Mouse (Mus musculus) hindbrain, embryonic 14.5 days (tissue): ENCODE results near the gene Abcc1. TPM values are rescaled to one million over a fixed set of nuclear protein-coding genes. Genes with fewer than 3 reads are reported as not detected.

ENCODE experiments used
- ATAC-seq: fragments of 200-750 bp; cut with Nextera tagmentation; 2 replicates; pipeline ENCODE4 v1.8.0; 2017; ENCODE audit warnings: moderate number of reproducible peaks, mild to moderate bottlenecking, moderate TSS enrichment, moderate library complexity; ENCODE audit not compliant: low FRiP score
- DNase-seq: peaks from one replicate; pipeline ENCODE4 v3.0.0-alpha.2; 2015; ENCODE audit warnings: low spot score
- H3K27ac ChIP-seq: fragments of 300-500 bp; sonication (generic); 2 replicates; pipeline ENCODE4 v1.5.1; 2014; ENCODE audit warnings: mild to moderate bottlenecking, moderate library complexity
- H3K27me3 ChIP-seq: fragments of 300-500 bp; sonication (generic); 2 replicates; pipeline ENCODE4 v1.6.1; 2014; ENCODE audit warnings: mild to moderate bottlenecking, low read length, mixed read lengths; ENCODE audit not compliant: control insufficient read depth, insufficient read depth
- H3K36me3 ChIP-seq: fragments of 300-500 bp; sonication (generic); replicated peaks from 2 replicates; pipeline ENCODE4 v1.6.1; 2014; ENCODE audit not compliant: control insufficient read depth, insufficient read depth
- H3K4me1 ChIP-seq: fragments of 300-500 bp; sonication (generic); replicated peaks from 2 replicates; pipeline ENCODE4 v1.6.1; 2014; ENCODE audit warnings: antibody characterized with exemption, low read length, mixed read lengths; ENCODE audit not compliant: control insufficient read depth, insufficient read depth
- H3K4me2 ChIP-seq: fragments of 300-500 bp; sonication (generic); replicated peaks from 2 replicates; pipeline ENCODE4 v1.6.1; 2014; ENCODE audit warnings: mild to moderate bottlenecking, moderate library complexity
- H3K4me3 ChIP-seq: fragments of 300-500 bp; sonication (generic); replicated peaks from 2 replicates; pipeline ENCODE4 v1.5.1; 2014; ENCODE audit warnings: mild to moderate bottlenecking, low read length
- H3K9ac ChIP-seq: fragments of 300-500 bp; sonication (generic); 2 replicates; pipeline ENCODE4 v1.6.1; 2014
- H3K9me3 ChIP-seq: fragments of 300-500 bp; sonication (generic); 2 replicates; pipeline ENCODE4 v1.6.1; 2016; ENCODE audit warnings: low read length; ENCODE audit not compliant: control insufficient read depth
- WGBS: fragments of 180-500 bp; shearing (Covaris S2); extraction: QIAGEN DNeasy Blood & Tissue Kit; methylation state at CpG from one replicate; pipeline ENCODE4 v1.1.7; 2014; 5-methylcytosine and 5-hydroxymethylcytosine counted together
- polyA plus RNA-seq: library from polyadenylated mRNA; unstranded; fragments of >200 nt; fragmentation: Nextera tagmentation; extraction: Ambion mirVana; gene quantifications from 2 replicates; pipeline ENCODE4 v1.2.1, GENCODE M21; 2014

Abcc1 gene
- polyA plus RNA-seq, 1 experiment from 2014 or later: 9.0 TPM

DNA sequence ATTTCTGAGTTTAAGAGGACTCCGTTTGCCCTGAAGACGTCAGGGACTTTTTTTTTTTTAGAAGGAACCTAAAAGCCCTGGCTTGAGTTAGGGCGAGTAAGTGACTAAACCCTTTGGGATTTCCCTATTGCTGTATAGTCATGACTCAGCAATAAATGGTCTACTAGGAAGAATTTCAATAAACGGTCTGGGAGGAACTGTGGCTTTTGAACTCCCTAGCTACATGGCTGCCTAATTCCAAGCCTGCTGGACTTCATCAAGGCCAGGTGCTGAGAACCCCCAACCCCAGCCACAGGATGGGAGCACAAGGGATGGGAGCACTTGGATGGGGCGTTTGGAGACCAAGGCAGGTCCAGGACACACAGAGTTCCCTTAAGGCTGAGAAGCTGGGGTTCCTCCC lies 8.7 kb upstream of the Abcc1 start:
- ATAC-seq (no peak), DNase-seq (no peak)
- H3K27me3 ChIP-seq: no peaks in the 10 kb centered on the region
- H3K9ac ChIP-seq: no peak overlapping the region
- no peaks in the 10 kb centered on the region for H3K9me3 ChIP-seq
- 72% methylated on average over 5 of the region's 5 CpGs for WGBS
- H3K4me1 ChIP-seq: no peaks in the 10 kb centered on the region
- H3K27ac ChIP-seq: no peak overlapping the region
- no peak overlapping the region for H3K4me3 ChIP-seq
- no peak overlapping the region for H3K4me2 ChIP-seq
- no peaks in the 10 kb centered on the region for H3K36me3 ChIP-seq

DNA sequence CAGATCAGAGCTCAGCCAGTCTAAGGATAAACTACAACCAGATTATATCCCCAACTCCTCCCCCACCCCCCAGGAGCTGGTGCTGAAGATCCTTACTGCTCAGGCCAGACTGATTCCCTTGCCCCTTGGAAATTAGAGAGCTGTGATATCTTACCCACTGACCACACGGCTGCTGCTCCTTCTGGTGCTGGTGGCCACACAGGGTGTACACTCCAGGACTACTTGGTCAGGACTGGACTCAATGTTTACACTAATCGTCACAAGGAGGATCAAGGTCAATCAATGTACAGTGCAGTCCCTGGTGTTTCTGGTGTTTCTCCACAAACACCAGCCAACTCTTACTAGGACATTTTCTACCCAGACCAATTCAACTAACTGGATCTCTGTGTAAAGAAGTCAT lies 3.5 kb upstream of the Abcc1 start:
- no peak overlapping the region for H3K9ac ChIP-seq
- H3K9me3 ChIP-seq: no peaks in the 10 kb centered on the region
- no peaks in the 10 kb centered on the region for H3K36me3 ChIP-seq
- no peak for DNase-seq
- H3K4me3 ChIP-seq: no peak overlapping the region
- ATAC-seq: no peak
- no peak overlapping the region for H3K27ac ChIP-seq
- H3K27me3 ChIP-seq: no peaks in the 10 kb centered on the region
- H3K4me2 ChIP-seq: no peak overlapping the region
- peaks cover 12% of the 10 kb centered on the region for H3K4me1 ChIP-seq
- WGBS: 80% methylated on average over 2 of the region's 2 CpGs

DNA sequence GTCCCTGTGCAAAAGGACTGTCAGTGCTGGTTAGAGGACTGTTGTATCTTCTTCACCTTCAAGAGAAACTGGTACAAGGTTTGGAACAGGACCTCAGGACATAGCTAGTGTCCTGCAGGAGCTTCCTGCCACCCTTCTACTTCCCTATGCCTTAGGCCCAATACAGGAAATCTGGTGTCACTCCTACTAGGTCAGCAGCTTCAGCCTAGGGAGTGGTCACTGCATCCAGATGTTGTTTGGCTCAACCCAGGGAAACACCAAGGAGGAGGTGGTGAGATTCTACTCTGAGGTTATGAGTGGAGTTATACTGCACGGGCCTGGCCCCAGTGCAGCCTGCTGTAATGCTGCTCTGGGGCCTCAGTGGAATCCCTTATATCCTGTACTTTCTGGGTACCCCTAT lies 2.8 kb upstream of the Abcc1 start:
- no peak overlapping the region for H3K9ac ChIP-seq
- 75% methylated on average over 1 of the region's 1 CpGs for WGBS
- ATAC-seq: no peak

DNA sequence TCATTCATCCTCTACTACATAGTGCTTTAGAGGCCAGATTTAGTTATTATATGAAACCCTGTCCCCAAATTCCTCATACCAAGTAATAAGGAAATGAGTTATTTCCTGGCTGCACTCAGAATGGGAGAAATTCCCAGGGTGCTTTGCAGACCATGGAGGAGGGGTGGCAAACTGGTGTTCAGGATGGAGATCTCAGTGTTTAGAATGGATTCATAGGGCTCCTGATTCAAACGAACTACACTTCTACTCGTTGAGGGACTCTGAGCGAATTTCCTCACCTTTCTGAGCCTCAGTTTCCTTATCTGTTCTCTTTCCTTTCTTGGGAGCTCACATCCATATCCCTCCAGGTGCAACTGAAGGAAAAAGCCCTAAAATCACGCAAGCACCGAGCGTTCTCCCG lies 427 bp upstream of the Abcc1 start:
- ATAC-seq: peak; percentile 45; the same call in 1 of the 2 replicates
- peaks cover 13% of the 10 kb centered on the region for H3K4me1 ChIP-seq
- no peaks in the 10 kb centered on the region for H3K9me3 ChIP-seq
- H3K36me3 ChIP-seq: no peaks in the 10 kb centered on the region
- H3K27me3 ChIP-seq: no peaks in the 10 kb centered on the region
- 4% methylated on average over 7 of the region's 7 CpGs for WGBS
- peak overlapping the region; percentile 71; the same call in 1 of the 2 replicates for H3K27ac ChIP-seq
- H3K9ac ChIP-seq: peak overlapping the region; percentile 92
- peak overlapping the region; percentile 81 for H3K4me3 ChIP-seq
- peak; percentile 40 for DNase-seq
- peak overlapping the region; percentile 99 for H3K4me2 ChIP-seq

More for the DNA sequence above, 2.8 kb upstream of the Abcc1 start:
- no peak for DNase-seq
- H3K27me3 ChIP-seq: no peaks in the 10 kb centered on the region
- H3K4me2 ChIP-seq: no peak overlapping the region
- no peak overlapping the region for H3K4me3 ChIP-seq
- H3K9me3 ChIP-seq: no peaks in the 10 kb centered on the region
- H3K27ac ChIP-seq: no peak overlapping the region
- no peaks in the 10 kb centered on the region for H3K36me3 ChIP-seq
- H3K4me1 ChIP-seq: peaks cover 13% of the 10 kb centered on the region

DNA sequence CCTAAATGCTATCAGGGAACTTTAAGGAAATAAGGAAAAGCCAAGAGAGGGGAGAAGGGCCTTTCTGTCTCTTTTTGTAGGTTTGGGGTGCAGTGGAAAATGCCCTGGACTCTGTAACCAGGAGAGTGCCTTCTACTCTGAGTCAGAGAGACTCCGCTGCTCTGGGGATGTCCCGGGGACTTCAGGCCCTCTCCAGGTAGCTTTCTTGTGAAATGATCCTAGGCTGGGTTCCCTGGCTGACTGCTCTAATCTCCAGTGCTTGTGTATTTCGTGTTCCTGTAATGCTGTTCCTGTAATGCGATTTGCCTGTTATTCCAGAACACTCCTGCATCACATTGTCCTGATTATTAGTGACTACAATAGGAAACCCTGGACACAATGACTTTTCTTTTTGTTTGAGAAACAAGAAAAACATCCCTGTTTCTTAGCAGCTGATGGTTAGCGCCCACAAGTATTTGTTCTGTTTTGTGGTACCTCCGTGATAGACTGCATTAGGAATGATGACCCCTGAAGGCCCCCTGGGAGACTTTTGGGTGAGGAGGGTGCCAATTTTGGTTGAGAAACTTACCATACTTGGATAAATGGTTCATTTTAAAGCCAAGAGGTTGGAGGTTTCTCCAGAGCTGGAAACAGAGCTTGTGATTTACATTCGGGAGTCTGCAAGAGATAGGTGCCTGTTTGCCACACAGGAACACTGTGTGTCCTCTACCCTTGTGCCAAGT lies 902 bp downstream of the Abcc1 start:
- ATAC-seq: no peak
- 24% methylated on average over 7 of the region's 7 CpGs for WGBS
- Histone ChIP-seq H3K9ac (peak overlapping the region; percentile 92), H3K4me1 (peaks cover 13% of the 10 kb centered on the region), H3K9me3 (no peaks in the 10 kb centered on the region), H3K4me3 (peak overlapping the region; percentile 81), H3K36me3 (no peaks in the 10 kb centered on the region), H3K27me3 (no peaks in the 10 kb centered on the region), H3K27ac (no peak overlapping the region), H3K4me2 (peak overlapping the region; percentile 99)
- DNase-seq: no peak

DNA sequence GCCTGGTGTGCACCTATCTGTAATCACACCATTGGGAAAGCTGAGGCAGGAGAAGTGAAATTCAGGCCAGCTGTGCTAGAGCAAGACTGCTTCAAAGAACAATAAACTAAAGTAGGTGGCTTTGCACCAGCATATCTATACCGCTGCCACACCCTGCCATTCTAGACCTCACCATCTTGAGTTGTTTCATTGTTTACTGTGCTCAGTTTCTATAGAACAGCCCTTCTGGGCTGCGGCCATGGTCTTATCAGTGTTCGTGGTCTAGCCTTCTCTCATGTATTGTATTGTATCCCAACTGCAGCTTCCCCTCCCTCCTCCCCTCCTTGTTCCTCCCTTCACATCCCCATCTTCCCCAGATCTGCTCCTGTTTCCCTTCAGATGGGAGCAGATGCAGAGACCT lies 2.1 kb downstream of the Abcc1 start:
- no peaks in the 10 kb centered on the region for H3K36me3 ChIP-seq

DNA sequence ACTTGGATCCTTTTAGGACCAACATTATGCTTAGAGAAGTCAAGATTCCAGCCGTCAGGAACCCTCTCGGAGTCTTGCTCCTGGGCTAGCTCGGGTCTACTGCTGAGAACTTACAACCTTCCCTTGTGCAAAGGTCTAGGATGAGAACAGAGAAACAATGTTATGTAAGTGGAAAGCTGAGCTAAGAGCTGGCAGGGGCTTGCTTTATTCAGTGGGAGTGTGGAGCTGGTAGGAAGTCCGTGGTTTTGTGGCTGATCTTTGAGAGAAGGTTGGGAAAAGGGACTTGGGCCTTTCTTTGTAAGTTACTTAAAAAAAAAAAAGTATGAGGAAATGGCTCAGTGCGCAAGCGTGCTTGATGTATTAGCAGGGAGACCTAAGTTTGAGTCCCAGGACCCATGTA lies 2.7 kb downstream of the Abcc1 start:
- H3K27ac ChIP-seq: no peak overlapping the region
- no peaks in the 10 kb centered on the region for H3K27me3 ChIP-seq
- H3K4me1 ChIP-seq: peaks cover 13% of the 10 kb centered on the region
- no peak overlapping the region for H3K4me2 ChIP-seq
- WGBS: 94% methylated on average over 6 of the region's 6 CpGs
- no peaks in the 10 kb centered on the region for H3K36me3 ChIP-seq
- no peak overlapping the region for H3K9ac ChIP-seq
- ATAC-seq: no peak
- DNase-seq: no peak
- H3K9me3 ChIP-seq: no peaks in the 10 kb centered on the region
- no peak overlapping the region for H3K4me3 ChIP-seq

More for the DNA sequence above, 2.1 kb downstream of the Abcc1 start:
- H3K4me2 ChIP-seq: no peak overlapping the region
- H3K9ac ChIP-seq: no peak overlapping the region
- H3K4me3 ChIP-seq: no peak overlapping the region
- no peak overlapping the region for H3K27ac ChIP-seq
- DNase-seq (no peak), ATAC-seq (no peak)
- H3K27me3 ChIP-seq: no peaks in the 10 kb centered on the region
- no peaks in the 10 kb centered on the region for H3K9me3 ChIP-seq
- peaks cover 13% of the 10 kb centered on the region for H3K4me1 ChIP-seq
- 97% methylated on average over 3 of the region's 3 CpGs for WGBS

DNA sequence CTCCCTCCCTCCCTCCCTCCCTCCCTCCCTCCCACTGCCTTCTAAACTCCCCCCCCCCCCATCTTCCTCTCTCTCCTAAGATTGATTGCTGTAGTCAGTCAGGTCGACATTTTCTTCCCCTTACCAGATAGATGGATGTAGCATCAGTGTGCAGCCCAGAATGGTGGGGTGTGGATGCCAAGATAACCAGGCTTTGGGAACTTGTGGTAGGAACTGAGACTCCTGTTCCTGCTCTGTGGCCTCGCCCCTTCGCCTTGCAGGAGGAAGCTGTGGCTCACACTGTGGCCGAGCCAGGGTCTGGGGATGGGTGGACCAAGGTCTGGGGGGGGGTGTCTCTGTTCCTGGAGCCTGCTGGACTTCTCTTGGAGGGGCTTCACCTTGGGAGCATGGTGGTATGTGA lies 4.1 kb downstream of the Abcc1 start:
- no peak overlapping the region for H3K9ac ChIP-seq
- no peaks in the 10 kb centered on the region for H3K36me3 ChIP-seq
- no peaks in the 10 kb centered on the region for H3K27me3 ChIP-seq
- no peak for ATAC-seq
- no peaks in the 10 kb centered on the region for H3K9me3 ChIP-seq
- no peak overlapping the region for H3K4me3 ChIP-seq
- WGBS: 82% methylated on average over 4 of the region's 4 CpGs
- H3K4me2 ChIP-seq: no peak overlapping the region
- no peak overlapping the region for H3K27ac ChIP-seq
- no peak for DNase-seq
- H3K4me1 ChIP-seq: peaks cover 13% of the 10 kb centered on the region

DNA sequence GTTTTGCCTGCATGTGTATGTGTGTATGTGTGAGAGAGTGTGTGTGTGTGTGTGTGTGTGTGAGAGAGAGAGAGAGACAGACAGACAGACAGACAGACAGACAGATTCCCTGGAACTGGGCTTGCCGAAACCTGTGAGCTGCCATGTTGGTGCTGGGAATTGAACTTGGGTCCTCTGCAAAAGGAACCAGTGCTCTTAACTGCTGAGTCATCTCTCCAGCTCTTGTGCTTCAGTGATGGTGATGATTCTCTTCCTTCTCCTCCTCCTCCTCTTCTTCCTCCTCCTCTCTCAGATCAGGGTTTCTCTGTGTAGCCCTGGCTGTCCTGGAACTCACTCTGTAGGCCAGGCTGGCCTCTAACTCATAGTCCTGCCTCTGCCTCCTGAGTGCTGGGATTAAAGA lies 4.7 kb downstream of the Abcc1 start:
- no peak for DNase-seq
- Histone ChIP-seq H3K36me3 (no peaks in the 10 kb centered on the region), H3K4me3 (no peak overlapping the region), H3K4me2 (no peak overlapping the region), H3K9ac (no peak overlapping the region), H3K27ac (no peak overlapping the region), H3K4me1 (peaks cover 9% of the 10 kb centered on the region), H3K27me3 (no peaks in the 10 kb centered on the region), H3K9me3 (no peaks in the 10 kb centered on the region)
- 100% methylated on average over 1 of the region's 1 CpGs for WGBS
- ATAC-seq: no peak

DNA sequence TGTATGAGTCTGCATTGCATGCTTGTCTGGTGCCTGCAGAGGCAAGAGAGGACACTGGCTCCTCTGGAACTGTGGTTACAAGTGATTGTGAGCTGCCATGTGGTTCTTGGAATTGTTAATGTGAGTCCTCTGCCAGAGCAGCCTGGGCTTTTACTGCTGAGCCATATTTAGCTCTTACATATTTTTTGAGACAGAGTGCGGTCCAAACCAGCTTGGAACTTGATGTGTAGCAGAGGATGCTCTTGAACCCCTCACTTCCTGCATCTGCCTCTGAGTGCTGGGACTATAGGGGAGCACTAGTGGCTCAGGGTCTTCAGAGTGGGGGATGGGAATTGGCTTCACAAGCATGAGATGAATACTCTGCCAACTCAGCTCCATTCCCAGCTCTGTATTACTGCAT lies 10.0 kb downstream of the Abcc1 start:
- H3K27ac ChIP-seq: no peak overlapping the region
- H3K9me3 ChIP-seq: no peaks in the 10 kb centered on the region
- 84% methylated on average over 1 of the region's 1 CpGs for WGBS
- no peak for DNase-seq
- no peaks in the 10 kb centered on the region for H3K27me3 ChIP-seq
- H3K4me1 ChIP-seq: no peaks in the 10 kb centered on the region
- no peak overlapping the region for H3K4me2 ChIP-seq
- no peaks in the 10 kb centered on the region for H3K36me3 ChIP-seq
- ATAC-seq: 0 out of 2 replicates have a peak, but pooled peaks have one; percentile 22
- H3K9ac ChIP-seq: no peak overlapping the region
- H3K4me3 ChIP-seq: no peak overlapping the region
